Mouse (Mus musculus): Measurements from ENCODE around the gene Sync. TPM values are rescaled to one million over a fixed set of nuclear protein-coding genes. Genes with fewer than 3 reads are reported as not detected.
A peak's percentile ranks its signal among the peaks of the same experiment; 100 is the strongest.

Sync gene
- polyA plus RNA-seq, 1 experiment, result 1.1 TPM

- H3K27ac ChIP-seq (ENCODE audit: insufficient read depth, low read length), result no peak overlapping the region
Observed at GRCm38 (mm10) chr4:129247381-129248242, 39.8 kb upstream of the Sync start.

GRCm38 (mm10) chr4:129248243-129248767, 39.1 kb upstream of the Sync start:
- TF ChIP-seq CTCF (IDR thresholded peaks at IDR 0.05; ENCODE audit: extremely low read depth, insufficient read depth, low read length), result no peak
- no peak for TF ChIP-seq POLR2A (IDR thresholded peaks at IDR 0.05; ENCODE audit: extremely low read depth, insufficient read depth, low read length)
- Histone ChIP-seq H3K27ac (ENCODE audit: insufficient read depth, low read length) (no peak overlapping the region), H3K4me1 (ENCODE audit: control insufficient read depth, insufficient read depth, low read length) (no peaks in the 10 kb centered on the region), H3K4me3 (ENCODE audit: insufficient read depth, low read length) (peak overlapping the region; percentile 23)

More at GRCm38 (mm10) chr4:129247381-129248242, 39.8 kb upstream of the Sync start:
- H3K4me3 ChIP-seq (ENCODE audit: insufficient read depth, low read length), result peak overlapping the region; percentile 23
- H3K4me1 ChIP-seq (ENCODE audit: control insufficient read depth, insufficient read depth, low read length), result no peaks in the 10 kb centered on the region
- no peak for TF ChIP-seq CTCF (IDR thresholded peaks at IDR 0.05; ENCODE audit: extremely low read depth, insufficient read depth, low read length)
- no peak for TF ChIP-seq POLR2A (IDR thresholded peaks at IDR 0.05; ENCODE audit: extremely low read depth, insufficient read depth, low read length)

- Histone ChIP-seq H3K27ac (ENCODE audit: insufficient read depth, low read length) (no peak overlapping the region), H3K4me3 (ENCODE audit: insufficient read depth, low read length) (no peak overlapping the region), H3K4me1 (ENCODE audit: control insufficient read depth, insufficient read depth, low read length) (no peaks in the 10 kb centered on the region)
- TF ChIP-seq CTCF (IDR thresholded peaks at IDR 0.05; ENCODE audit: extremely low read depth, insufficient read depth, low read length) (no peak), POLR2A (IDR thresholded peaks at IDR 0.05; ENCODE audit: extremely low read depth, insufficient read depth, low read length) (no peak)
Observed at GRCm38 (mm10) chr4:129249288-129249687, 38.1 kb upstream of the Sync start.

- Histone ChIP-seq H3K4me3 (ENCODE audit: insufficient read depth, low read length) (no peak overlapping the region), H3K27ac (ENCODE audit: insufficient read depth, low read length) (no peak overlapping the region), H3K4me1 (ENCODE audit: control insufficient read depth, insufficient read depth, low read length) (no peaks in the 10 kb centered on the region)
- TF ChIP-seq POLR2A (IDR thresholded peaks at IDR 0.05; ENCODE audit: extremely low read depth, insufficient read depth, low read length) (no peak), CTCF (IDR thresholded peaks at IDR 0.05; ENCODE audit: extremely low read depth, insufficient read depth, low read length) (no peak)
Observed at GRCm38 (mm10) chr4:129250759-129251481, 36.5 kb upstream of the Sync start.

- Histone ChIP-seq H3K27ac (ENCODE audit: insufficient read depth, low read length) (no peak overlapping the region), H3K4me1 (ENCODE audit: control insufficient read depth, insufficient read depth, low read length) (peaks cover 4% of the 10 kb centered on the region), H3K4me3 (ENCODE audit: insufficient read depth, low read length) (no peak overlapping the region)
- no peak for TF ChIP-seq POLR2A (IDR thresholded peaks at IDR 0.05; ENCODE audit: extremely low read depth, insufficient read depth, low read length)
- TF ChIP-seq CTCF (IDR thresholded peaks at IDR 0.05; ENCODE audit: extremely low read depth, insufficient read depth, low read length), result no peak
Observed at GRCm38 (mm10) chr4:129251482-129252125, 35.8 kb upstream of the Sync start.

- Histone ChIP-seq H3K4me3 (ENCODE audit: insufficient read depth, low read length) (no peak overlapping the region), H3K4me1 (ENCODE audit: control insufficient read depth, insufficient read depth, low read length) (peaks cover 8% of the 10 kb centered on the region)
- no peak for TF ChIP-seq CTCF (IDR thresholded peaks at IDR 0.05; ENCODE audit: extremely low read depth, insufficient read depth, low read length)
- no peak for TF ChIP-seq POLR2A (IDR thresholded peaks at IDR 0.05; ENCODE audit: extremely low read depth, insufficient read depth, low read length)
Observed at GRCm38 (mm10) chr4:129252492-129252891, 34.9 kb upstream of the Sync start.

GRCm38 (mm10) chr4:129254571-129254970, 32.8 kb upstream of the Sync start:
- Histone ChIP-seq H3K4me3 (ENCODE audit: insufficient read depth, low read length) (no peak overlapping the region), H3K27ac (ENCODE audit: insufficient read depth, low read length) (no peak overlapping the region), H3K4me1 (ENCODE audit: control insufficient read depth, insufficient read depth, low read length) (peaks cover 8% of the 10 kb centered on the region)
- no peak for TF ChIP-seq POLR2A (IDR thresholded peaks at IDR 0.05; ENCODE audit: extremely low read depth, insufficient read depth, low read length)
- no peak for TF ChIP-seq CTCF (IDR thresholded peaks at IDR 0.05; ENCODE audit: extremely low read depth, insufficient read depth, low read length)

More at GRCm38 (mm10) chr4:129252492-129252891, 34.9 kb upstream of the Sync start:
- H3K27ac ChIP-seq (ENCODE audit: insufficient read depth, low read length), result no peak overlapping the region

- no peak overlapping the region for H3K4me3 ChIP-seq (ENCODE audit: insufficient read depth, low read length)
- H3K27ac ChIP-seq (ENCODE audit: insufficient read depth, low read length), result no peak overlapping the region
- TF ChIP-seq CTCF (IDR thresholded peaks at IDR 0.05; ENCODE audit: extremely low read depth, insufficient read depth, low read length) (no peak), POLR2A (IDR thresholded peaks at IDR 0.05; ENCODE audit: extremely low read depth, insufficient read depth, low read length) (no peak)
- peaks cover 8% of the 10 kb centered on the region for H3K4me1 ChIP-seq (ENCODE audit: control insufficient read depth, insufficient read depth, low read length)
Observed at GRCm38 (mm10) chr4:129256450-129257380, 30.7 kb upstream of the Sync start.

Measured in cortical plate, adult 2 months (tissue).